Mouse (Mus musculus): Measurements from ENCODE around the gene Naa38. TPM values are rescaled to one million over a fixed set of nuclear protein-coding genes. Genes with fewer than 3 reads are reported as not detected.

Gene Naa38
- polyA plus RNA-seq, 1 experiment, result 229 TPM

DNA sequence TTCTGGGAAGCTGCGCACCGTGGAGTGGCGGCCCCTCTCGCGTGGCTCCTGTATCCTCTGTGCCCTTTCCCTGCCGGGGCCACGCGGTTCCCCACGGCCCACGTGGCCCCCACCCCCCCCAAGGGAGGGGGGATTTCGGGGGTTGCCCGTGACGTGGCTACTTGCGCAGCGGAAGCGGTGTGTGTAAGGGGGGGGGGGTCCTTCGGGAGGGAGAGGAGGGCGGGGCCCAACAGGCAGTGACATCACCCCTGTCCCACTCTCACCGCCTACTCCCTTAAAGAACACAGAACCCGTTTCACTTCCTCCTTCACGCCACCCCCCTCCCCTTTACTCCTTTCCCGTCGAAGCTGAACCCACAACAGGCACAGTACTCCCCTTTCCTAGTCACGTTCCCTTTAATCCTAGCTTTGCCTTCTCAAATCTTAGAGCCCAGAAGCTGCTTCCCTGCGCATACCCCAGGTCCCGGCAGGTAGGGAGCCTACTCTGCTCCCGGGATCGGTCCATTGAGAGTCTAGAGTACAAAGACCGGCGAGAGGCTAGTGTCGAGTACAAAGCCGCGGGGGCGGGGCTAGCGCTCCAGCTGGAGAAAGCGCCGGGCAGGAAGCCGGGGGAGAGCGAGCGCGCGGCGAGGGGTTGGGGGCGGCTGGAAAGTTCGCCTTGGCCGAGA is 14.2 kb downstream of the Naa38 start:
- Histone ChIP-seq H3K27me3 (ENCODE audit: control insufficient read depth, insufficient read depth, insufficient read length) (no peaks in the 10 kb centered on the region), H3K79me2 (ENCODE audit: control insufficient read depth, insufficient read depth) (peaks cover 97% of the 10 kb centered on the region), H3K79me3 (ENCODE audit: low read depth) (peaks cover 49% of the 10 kb centered on the region), H3K36me3 (ENCODE audit: control insufficient read depth, insufficient read depth) (peaks cover 56% of the 10 kb centered on the region), H3K4me3 (ENCODE audit: insufficient read depth, poor library complexity, severe bottlenecking) (peak overlapping the region; percentile 69), H3ac (ENCODE audit: control insufficient read depth, insufficient read length, low read depth) (peak overlapping the region; percentile 88)
- no peak for TF ChIP-seq MYOD1 (IDR thresholded peaks at IDR 0.05; ENCODE audit: control insufficient read depth, insufficient read length, low read depth)
- peak; percentile 46 for TF ChIP-seq USF1 (IDR thresholded peaks at IDR 0.05; ENCODE audit: low read depth)

DNA sequence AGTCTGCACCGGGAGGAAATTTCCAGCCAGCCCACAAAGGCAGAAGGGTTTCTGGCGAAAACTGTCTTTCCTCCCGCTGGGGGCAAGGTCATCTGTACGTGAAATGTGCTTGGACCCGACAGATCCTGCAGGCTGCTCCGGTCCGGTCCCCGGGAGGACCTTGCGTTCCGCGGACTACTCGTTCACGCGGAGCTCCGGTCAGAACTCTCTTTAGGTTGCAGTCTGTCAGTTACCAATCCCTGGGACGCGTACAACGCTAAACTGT is 14.7 kb downstream of the Naa38 start:
- Histone ChIP-seq H3ac (ENCODE audit: control insufficient read depth, insufficient read length, low read depth) (peak overlapping the region; percentile 64), H3K36me3 (ENCODE audit: control insufficient read depth, insufficient read depth) (peaks cover 52% of the 10 kb centered on the region)

DNA sequence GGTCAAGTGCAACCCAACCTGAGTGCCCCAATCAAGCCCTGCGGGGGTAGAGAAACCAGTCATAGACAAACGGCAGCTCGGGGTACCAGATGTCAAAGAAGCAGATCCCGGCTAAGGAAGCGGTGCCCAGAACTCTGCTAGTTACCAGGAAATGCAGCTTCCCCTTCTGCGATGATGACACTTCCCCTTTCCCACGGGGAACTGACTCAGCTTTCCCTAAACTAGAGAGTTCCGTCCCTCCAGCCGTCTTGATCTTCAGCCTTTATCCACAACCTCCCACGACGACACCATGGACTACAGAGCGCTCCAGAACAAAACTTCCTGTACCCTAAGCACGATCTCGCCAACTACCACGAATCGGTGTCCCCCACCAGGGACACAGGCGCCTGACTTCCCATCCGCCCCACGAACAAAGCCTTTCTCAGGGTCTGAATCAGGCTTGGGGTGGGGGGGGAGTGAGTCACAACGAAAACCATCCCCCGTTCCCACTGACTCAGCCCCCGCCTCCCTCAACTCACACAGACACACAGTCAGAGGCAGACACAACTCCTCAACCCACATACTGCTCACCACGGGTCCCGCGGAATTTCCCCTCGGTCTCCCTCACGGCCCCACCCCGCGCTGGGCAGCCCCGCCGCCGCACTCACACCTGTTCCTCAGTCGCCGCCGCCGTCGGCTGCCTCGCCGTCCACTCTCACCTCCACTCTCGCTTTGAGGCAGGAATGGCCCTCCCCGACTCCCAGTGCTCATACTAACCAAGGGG is 15.2 kb downstream of the Naa38 start:
- Histone ChIP-seq H3K4me3 (ENCODE audit: insufficient read depth, poor library complexity, severe bottlenecking) (peak overlapping the region; percentile 69), H3K27me3 (ENCODE audit: control insufficient read depth, insufficient read depth, insufficient read length) (no peaks in the 10 kb centered on the region), H3K79me2 (ENCODE audit: control insufficient read depth, insufficient read depth) (peaks cover 98% of the 10 kb centered on the region), H3ac (ENCODE audit: control insufficient read depth, insufficient read length, low read depth) (peak overlapping the region; percentile 64), H3K36me3 (ENCODE audit: control insufficient read depth, insufficient read depth) (peaks cover 48% of the 10 kb centered on the region), H3K79me3 (ENCODE audit: low read depth) (peaks cover 51% of the 10 kb centered on the region)
- no peak for TF ChIP-seq MYOG (IDR thresholded peaks at IDR 0.05; ENCODE audit: control insufficient read depth, extremely low read depth, insufficient read length)
- TF ChIP-seq MYOD1 (IDR thresholded peaks at IDR 0.05; ENCODE audit: control insufficient read depth, insufficient read length, low read depth), result peak; percentile 38
- TF ChIP-seq CEBPB (IDR thresholded peaks at IDR 0.05; ENCODE audit: low read depth), result peak; percentile 24
- no peak for TF ChIP-seq MAX (IDR thresholded peaks at IDR 0.05)

More for the DNA sequence above, 14.7 kb downstream of the Naa38 start:
- H3K4me3 ChIP-seq (ENCODE audit: insufficient read depth, poor library complexity, severe bottlenecking), result peak overlapping the region; percentile 69
- H3K27me3 ChIP-seq (ENCODE audit: control insufficient read depth, insufficient read depth, insufficient read length), result no peaks in the 10 kb centered on the region
- H3K79me2 ChIP-seq (ENCODE audit: control insufficient read depth, insufficient read depth), result peaks cover 98% of the 10 kb centered on the region
- peaks cover 49% of the 10 kb centered on the region for H3K79me3 ChIP-seq (ENCODE audit: low read depth)
- TF ChIP-seq MYOG (IDR thresholded peaks at IDR 0.05; ENCODE audit: control insufficient read depth, extremely low read depth, insufficient read length), result no peak
- no peak for TF ChIP-seq MYOD1 (IDR thresholded peaks at IDR 0.05; ENCODE audit: control insufficient read depth, insufficient read length, low read depth)
- TF ChIP-seq USF1 (IDR thresholded peaks at IDR 0.05; ENCODE audit: low read depth), result no peak
- TF ChIP-seq MAX (IDR thresholded peaks at IDR 0.05), result no peak
- no peak for TF ChIP-seq CEBPB (IDR thresholded peaks at IDR 0.05; ENCODE audit: low read depth)
- no peak for TF ChIP-seq FOSL1 (IDR thresholded peaks at IDR 0.05; ENCODE audit: insufficient read depth, low read length, poor library complexity, severe bottlenecking)
- TF ChIP-seq CTCF (IDR thresholded peaks at IDR 0.05; ENCODE audit: control insufficient read depth, insufficient read depth, insufficient read length), result no peak

- TF ChIP-seq MYOG (IDR thresholded peaks at IDR 0.05; ENCODE audit: control insufficient read depth, extremely low read depth, insufficient read length) (no peak), MYOD1 (IDR thresholded peaks at IDR 0.05; ENCODE audit: control insufficient read depth, insufficient read length, low read depth) (no peak), FOSL1 (IDR thresholded peaks at IDR 0.05; ENCODE audit: insufficient read depth, low read length, poor library complexity, severe bottlenecking) (no peak), CEBPB (IDR thresholded peaks at IDR 0.05; ENCODE audit: low read depth) (no peak), CTCF (IDR thresholded peaks at IDR 0.05; ENCODE audit: control insufficient read depth, insufficient read depth, insufficient read length) (no peak), MAX (IDR thresholded peaks at IDR 0.05) (no peak), USF1 (IDR thresholded peaks at IDR 0.05; ENCODE audit: low read depth) (no peak)
- Histone ChIP-seq H3K27me3 (ENCODE audit: control insufficient read depth, insufficient read depth, insufficient read length) (no peaks in the 10 kb centered on the region), H3K4me3 (ENCODE audit: insufficient read depth, poor library complexity, severe bottlenecking) (peak overlapping the region; percentile 69), H3K79me2 (ENCODE audit: control insufficient read depth, insufficient read depth) (peaks cover 97% of the 10 kb centered on the region), H3ac (ENCODE audit: control insufficient read depth, insufficient read length, low read depth) (peak overlapping the region; percentile 64), H3K36me3 (ENCODE audit: control insufficient read depth, insufficient read depth) (peaks cover 44% of the 10 kb centered on the region), H3K79me3 (ENCODE audit: low read depth) (peaks cover 52% of the 10 kb centered on the region)
Observed at GRCm38 (mm10) chr11:69411073-69411535, 15.8 kb downstream of the Naa38 start.

DNA sequence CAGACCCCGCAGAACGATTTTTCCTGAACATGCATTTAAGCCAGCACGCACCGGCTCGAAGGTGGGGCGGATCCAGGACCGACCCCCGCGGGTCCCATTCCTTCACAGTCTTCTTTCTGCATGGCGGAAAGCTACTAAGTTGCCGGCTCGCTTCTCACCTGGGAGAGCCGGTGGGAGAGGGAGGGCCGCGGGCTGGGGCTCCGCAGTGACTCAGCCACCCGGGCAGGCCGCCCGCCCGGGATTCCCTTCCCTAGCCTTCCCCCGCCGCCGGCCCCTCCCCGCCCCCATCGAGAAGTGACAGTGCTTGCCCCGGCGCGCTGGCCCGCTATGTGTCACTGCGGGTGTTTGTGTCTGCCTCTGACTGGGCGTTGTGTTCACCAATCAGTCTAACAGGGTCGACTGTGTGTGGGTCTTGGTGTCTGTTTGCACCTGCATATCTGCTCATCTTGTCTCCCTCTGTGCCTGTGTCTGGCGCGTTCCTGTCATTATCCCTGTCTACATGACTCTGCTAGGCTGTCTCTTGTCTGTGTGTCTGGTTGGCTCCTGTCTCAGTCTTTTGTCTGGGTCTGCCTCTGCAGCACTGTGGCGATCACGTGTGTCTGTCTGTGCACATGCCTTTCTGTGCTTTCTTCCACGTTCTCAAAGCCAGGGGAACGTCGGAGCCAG is 16.4 kb downstream of the Naa38 start:
- Histone ChIP-seq H3K79me3 (ENCODE audit: low read depth) (peaks cover 52% of the 10 kb centered on the region), H3K36me3 (ENCODE audit: control insufficient read depth, insufficient read depth) (peaks cover 39% of the 10 kb centered on the region), H3K79me2 (ENCODE audit: control insufficient read depth, insufficient read depth) (peaks cover 98% of the 10 kb centered on the region), H3K4me3 (ENCODE audit: insufficient read depth, poor library complexity, severe bottlenecking) (peak overlapping the region; percentile 69), H3K27me3 (ENCODE audit: control insufficient read depth, insufficient read depth, insufficient read length) (no peaks in the 10 kb centered on the region), H3ac (ENCODE audit: control insufficient read depth, insufficient read length, low read depth) (peak overlapping the region; percentile 63)
- TF ChIP-seq CEBPB (IDR thresholded peaks at IDR 0.05; ENCODE audit: low read depth) (no peak), MYOG (IDR thresholded peaks at IDR 0.05; ENCODE audit: control insufficient read depth, extremely low read depth, insufficient read length) (no peak), USF1 (IDR thresholded peaks at IDR 0.05; ENCODE audit: low read depth) (peak; percentile 8), MAX (IDR thresholded peaks at IDR 0.05) (no peak), MYOD1 (IDR thresholded peaks at IDR 0.05; ENCODE audit: control insufficient read depth, insufficient read length, low read depth) (no peak)
